Mouse (Mus musculus): ENCODE measurements around the gene Amh. TPM values are rescaled to one million over a fixed set of nuclear protein-coding genes. Genes with fewer than 3 reads are reported as not detected.

The Amh gene
- polyA plus RNA-seq (2015; fragmentation: Nextera tagmentation; extraction: Ambion mirVana), result not detected in 2 replicates

DNA sequence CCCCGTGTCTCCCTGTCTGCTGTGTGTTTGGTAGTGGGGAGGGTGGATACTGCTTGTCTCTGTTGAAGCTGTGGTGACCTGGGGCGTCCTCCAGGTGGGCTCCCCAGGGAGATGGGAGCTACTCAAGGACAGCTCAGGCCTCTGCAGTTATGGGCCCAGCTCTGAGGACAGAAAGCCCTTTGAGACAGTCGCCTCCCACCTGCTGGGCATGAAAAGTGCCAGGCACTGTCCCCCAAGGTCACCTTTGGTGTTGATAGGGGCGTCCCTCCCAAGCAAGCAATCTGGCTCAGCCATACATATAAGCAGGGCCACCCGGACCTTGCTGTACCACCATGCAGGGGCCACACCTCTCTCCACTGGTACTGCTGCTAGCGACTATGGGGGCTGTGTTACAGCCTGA, at the start of gene Amh:
Gene Amh, plus strand, starts transcription at position 328 of the 400 bp plus-strand sequence.
- WGBS, result 64% methylated on average over 6 of the region's 6 CpGs
- peaks cover 54% of the 10 kb centered on the region for H3K36me3 ChIP-seq
- ATAC-seq (ENCODE audit: low FRiP score, low read depth), result no peak

DNA sequence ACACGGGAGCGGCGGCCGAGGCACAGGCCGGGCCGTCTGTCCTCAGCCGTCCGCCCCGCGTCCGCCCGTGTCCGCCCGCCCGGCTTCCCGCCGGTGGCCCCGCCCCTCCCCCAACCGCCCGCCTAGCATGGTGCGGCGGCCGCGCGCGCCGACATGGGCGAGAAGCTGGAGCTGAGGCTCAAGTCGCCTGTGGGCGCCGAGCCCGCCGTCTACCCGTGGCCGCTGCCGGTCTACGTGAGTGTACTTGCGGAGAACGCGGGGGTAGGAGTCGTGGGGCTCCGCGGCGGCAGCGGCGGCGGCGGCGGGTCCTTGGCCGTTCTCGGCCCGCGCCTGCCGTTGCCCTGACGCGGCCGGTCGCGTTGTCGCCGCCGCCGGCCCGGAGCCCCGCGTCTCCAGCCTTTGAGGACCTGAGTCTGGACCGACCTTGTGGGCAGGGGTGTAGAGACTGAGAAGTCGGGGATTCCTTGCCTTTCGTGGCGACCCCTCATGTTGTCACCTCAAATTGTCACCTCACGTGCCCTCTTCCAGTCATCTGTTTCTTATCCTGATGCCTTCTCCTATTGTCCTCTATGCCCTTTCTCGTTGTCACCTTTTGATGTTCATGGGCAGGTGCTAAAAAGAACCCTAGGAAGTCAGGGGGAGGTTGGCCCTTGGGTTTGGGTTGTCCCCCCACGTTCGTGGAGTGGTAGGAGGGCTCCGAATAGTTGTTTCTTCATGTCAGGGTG, 49.6 kb upstream of the Amh start:
- peak overlapping the region; percentile 97 for H3K9ac ChIP-seq
- H3K4me3 ChIP-seq, result peak overlapping the region; percentile 92
- H3K27me3 ChIP-seq, result no peaks in the 10 kb centered on the region
- H3K9me3 ChIP-seq, result no peaks in the 10 kb centered on the region
- H3K4me1 ChIP-seq, result peaks cover 44% of the 10 kb centered on the region
- WGBS, result under 1% methylated on average over 60 of the region's 75 CpGs
- peak overlapping the region; percentile 55; the same call in 1 of the 2 replicates for H3K27ac ChIP-seq
- H3K4me2 ChIP-seq (replicated peaks), result peak overlapping the region; percentile 97
- ATAC-seq (ENCODE audit: low FRiP score, low read depth), result no peak; the same call in 1 of the 2 replicates
- no peaks in the 10 kb centered on the region for H3K36me3 ChIP-seq

More for the DNA sequence above, at the start of gene Amh:
- Histone ChIP-seq H3K4me3 (no peak within 1 kb of the TSS; the same call in 1 of the 2 replicates), H3K4me2 (replicated peaks) (peak within 1 kb of the TSS; percentile 97; the same call in 1 of the 2 replicates), H3K27me3 (peaks cover 36% of the 10 kb centered on the region), H3K9me3 (no peaks in the 10 kb centered on the region), H3K4me1 (peaks cover 37% of the 10 kb centered on the region), H3K27ac (no peak within 1 kb of the TSS), H3K9ac (peak within 1 kb of the TSS; percentile 78; the same call in 1 of the 2 replicates)

DNA sequence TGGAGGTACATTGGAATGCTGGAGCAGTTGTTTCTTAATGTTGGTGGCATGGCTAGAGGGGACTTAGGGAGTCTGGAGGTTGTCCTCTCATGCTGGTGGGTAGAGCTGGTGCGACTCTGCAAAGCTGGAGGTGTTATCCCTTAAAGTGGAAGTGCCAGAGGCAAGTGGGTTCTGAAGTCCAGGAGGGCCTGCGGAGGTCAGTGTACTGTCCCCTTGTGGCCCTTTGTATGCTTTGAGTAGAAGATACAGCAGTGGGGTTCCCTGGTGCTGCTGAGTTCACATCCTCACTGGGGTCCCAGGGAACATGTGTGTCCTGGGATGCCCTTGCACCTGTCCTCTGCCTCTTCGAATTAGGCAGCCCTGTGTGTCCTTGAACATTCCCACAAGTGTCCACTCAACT, 48.9 kb upstream of the Amh start:
- Histone ChIP-seq H3K9ac (peak overlapping the region; percentile 97), H3K4me3 (peak overlapping the region; percentile 92), H3K27ac (no peak overlapping the region), H3K4me2 (replicated peaks) (peak overlapping the region; percentile 97), H3K27me3 (no peaks in the 10 kb centered on the region), H3K9me3 (no peaks in the 10 kb centered on the region), H3K36me3 (no peaks in the 10 kb centered on the region), H3K4me1 (peaks cover 50% of the 10 kb centered on the region)
- no peak for ATAC-seq (ENCODE audit: low FRiP score, low read depth)
- 27% methylated on average over 3 of the region's 3 CpGs for WGBS

DNA sequence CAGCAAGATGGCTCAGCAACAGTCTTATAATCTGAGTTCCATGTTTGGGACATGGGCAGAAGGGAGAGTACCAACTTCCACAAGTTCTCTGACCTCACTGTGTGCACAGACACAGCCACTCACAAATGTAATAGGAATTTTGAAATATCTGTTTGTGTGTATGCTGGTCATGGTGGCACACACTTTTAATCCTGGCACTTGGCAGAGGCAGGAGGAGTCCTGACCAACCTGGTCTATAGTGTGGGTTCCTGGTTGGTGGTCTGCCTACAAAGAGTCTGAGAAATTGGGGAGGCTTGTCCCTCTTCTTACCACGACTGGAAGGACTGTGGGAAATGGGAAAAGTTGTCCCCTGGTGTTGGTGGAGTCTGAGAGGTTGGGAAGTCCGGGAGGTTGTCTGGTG, 48.5 kb upstream of the Amh start:
- Histone ChIP-seq H3K4me2 (replicated peaks) (peak overlapping the region; percentile 97), H3K4me1 (peaks cover 51% of the 10 kb centered on the region), H3K36me3 (no peaks in the 10 kb centered on the region), H3K27ac (no peak overlapping the region), H3K4me3 (peak overlapping the region; percentile 92), H3K9me3 (no peaks in the 10 kb centered on the region), H3K9ac (peak overlapping the region; percentile 97), H3K27me3 (no peaks in the 10 kb centered on the region)
- 65% methylated on average over 2 of the region's 2 CpGs for WGBS
- ATAC-seq (ENCODE audit: low FRiP score, low read depth), result no peak

DNA sequence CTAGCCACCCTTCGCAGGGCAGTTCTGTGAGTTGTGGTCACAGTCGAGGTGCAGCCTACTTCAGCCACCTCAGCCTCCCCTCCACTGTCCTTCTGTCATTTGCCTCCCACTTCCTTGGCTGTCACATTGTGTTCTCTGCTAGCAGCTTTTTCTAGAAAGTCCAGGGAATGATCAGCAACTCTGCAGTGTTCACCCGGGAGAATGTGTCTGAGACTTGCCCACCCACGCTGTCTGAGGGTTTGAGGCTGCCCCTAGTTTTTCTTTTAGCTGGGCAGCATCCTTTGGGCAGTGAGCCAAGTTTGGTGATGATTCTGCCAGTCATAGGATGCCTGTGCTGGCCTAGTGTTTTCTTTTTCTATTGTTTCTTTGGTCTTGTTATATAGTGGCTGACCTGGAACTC, 48.1 kb upstream of the Amh start:
- H3K4me3 ChIP-seq, result peak overlapping the region; percentile 92
- H3K27me3 ChIP-seq, result no peaks in the 10 kb centered on the region
- H3K4me1 ChIP-seq, result peaks cover 51% of the 10 kb centered on the region
- no peaks in the 10 kb centered on the region for H3K36me3 ChIP-seq
- no peak for ATAC-seq (ENCODE audit: low FRiP score, low read depth)
- H3K9ac ChIP-seq, result peak overlapping the region; percentile 97
- H3K27ac ChIP-seq, result no peak overlapping the region
- no peaks in the 10 kb centered on the region for H3K9me3 ChIP-seq
- WGBS, result 75% methylated on average over 4 of the region's 4 CpGs
- peak overlapping the region; percentile 97 for H3K4me2 ChIP-seq (replicated peaks)

DNA sequence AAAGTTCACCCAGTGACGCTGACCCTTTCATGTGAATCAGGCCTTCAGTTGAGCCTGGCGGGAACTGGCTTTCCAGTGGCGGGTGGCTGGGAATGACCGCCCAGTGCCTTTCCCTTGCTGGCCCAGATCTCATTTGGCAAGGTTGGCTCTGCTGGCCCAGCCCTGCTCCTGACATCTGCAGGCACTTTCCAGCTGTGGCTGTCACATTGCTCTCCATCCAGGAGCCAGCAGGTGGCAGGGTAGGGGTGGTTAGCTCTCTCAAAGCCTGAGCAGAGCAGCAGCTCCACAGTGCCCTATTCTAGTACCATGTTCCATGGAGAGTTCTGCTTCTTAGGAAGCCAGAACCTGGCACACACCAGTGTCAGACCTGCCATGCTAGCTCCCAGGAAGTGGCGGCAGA, 47.3 kb upstream of the Amh start:
- Histone ChIP-seq H3K4me2 (replicated peaks) (peak overlapping the region; percentile 97), H3K27me3 (no peaks in the 10 kb centered on the region), H3K9me3 (no peaks in the 10 kb centered on the region), H3K4me1 (peaks cover 43% of the 10 kb centered on the region), H3K27ac (no peak overlapping the region), H3K9ac (no peak overlapping the region), H3K4me3 (peak overlapping the region; percentile 92; the same call in 1 of the 2 replicates), H3K36me3 (peaks cover under 1% of the 10 kb centered on the region; the same call in 1 of the 2 replicates)
- ATAC-seq (ENCODE audit: low FRiP score, low read depth), result peak; percentile 28; the same call in 1 of the 2 replicates
- 21% methylated on average over 5 of the region's 5 CpGs for WGBS

DNA sequence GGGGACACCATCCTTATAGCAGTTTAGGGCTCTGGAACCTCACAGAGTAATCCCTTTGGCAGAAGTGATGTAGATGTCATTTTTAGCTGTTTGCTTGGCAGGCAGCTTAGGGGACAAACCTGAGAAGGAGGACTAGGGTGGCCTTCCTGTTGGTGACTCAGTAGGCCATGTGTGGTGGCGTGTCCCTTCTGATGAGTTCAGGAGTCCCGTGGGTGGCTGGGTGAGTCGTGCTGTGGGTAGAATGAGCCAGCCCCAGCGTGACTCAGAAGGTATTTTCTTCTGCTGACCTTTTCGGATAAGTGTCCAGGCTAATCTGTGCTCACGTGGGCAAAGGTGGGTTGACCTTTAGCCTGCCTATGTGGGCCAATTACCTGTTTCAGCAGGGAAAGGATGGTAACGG, 46.4 kb upstream of the Amh start:
- ATAC-seq (ENCODE audit: low FRiP score, low read depth), result no peak
- Histone ChIP-seq H3K27me3 (no peaks in the 10 kb centered on the region), H3K36me3 (peaks cover 3% of the 10 kb centered on the region; the same call in 1 of the 2 replicates), H3K4me1 (peaks cover 43% of the 10 kb centered on the region), H3K27ac (no peak overlapping the region), H3K9ac (no peak overlapping the region; the same call in 1 of the 2 replicates), H3K4me2 (replicated peaks) (no peak overlapping the region), H3K9me3 (no peaks in the 10 kb centered on the region), H3K4me3 (no peak overlapping the region)
- WGBS, result 88% methylated on average over 7 of the region's 7 CpGs

DNA sequence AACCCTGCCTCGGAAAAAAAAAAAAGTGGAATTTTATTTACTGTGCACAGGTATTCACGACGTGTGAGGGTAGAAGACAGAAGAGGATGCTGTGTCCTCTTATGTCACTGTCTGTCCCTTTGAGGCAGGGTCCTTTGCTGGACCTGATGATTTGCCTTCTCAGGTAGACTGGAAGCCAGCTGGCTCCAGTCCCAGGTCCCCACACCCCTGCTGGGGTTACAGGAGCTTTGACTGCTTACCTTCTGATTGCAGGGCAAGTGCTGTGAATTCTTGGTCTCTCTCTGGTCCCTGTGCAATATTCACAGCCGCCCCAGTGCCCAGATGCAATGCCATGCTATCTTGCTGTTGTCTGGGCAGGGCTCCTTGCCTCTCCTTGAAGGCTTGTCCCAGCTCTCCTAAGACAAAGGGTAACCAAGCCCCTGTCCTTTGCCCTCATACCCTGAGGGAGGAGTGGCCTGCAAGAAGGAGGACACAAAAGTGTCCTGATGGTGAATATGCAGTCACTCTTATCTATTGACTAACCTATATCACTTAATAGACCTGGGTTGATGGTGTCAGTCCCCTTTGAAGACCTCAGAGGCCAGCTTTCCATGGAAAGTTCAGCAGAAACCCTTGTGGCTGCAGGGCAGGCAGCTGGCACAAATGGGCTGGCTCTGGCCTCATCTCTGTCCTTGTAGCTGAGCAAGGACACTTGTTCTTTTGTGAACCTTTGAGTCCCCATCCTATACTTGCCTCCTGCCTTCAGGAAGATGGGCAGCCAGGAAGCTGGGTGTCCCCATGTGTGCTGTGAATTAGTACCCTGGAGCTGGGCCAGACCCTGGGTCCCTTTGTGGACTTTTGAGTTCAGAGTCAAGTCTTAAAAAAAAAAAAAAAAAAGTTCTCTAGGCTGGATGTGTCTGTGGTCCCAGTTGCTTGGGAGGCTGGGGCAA, 44.2 kb upstream of the Amh start:
- Histone ChIP-seq H3K9ac (no peak overlapping the region; the same call in 1 of the 2 replicates), H3K27me3 (no peaks in the 10 kb centered on the region)

DNA sequence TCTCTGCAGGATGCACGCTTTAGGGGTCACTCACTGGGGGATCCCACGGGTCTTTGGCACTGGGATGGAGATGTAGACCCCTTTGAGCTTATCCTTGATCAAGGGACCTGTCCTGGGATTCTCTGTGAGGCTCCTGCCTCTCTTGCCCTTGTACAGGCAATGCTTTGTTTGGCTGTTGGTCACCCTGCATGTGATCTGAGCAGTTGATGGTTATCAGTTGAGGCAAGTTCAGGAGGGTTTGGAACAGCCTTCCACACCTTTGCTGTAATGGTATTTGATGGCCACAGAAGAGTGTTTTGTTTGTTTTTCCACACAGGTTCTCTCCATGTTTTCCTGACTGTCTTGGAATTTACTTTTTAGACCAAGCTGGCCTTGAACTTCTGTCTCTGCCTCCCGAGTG, 43.2 kb upstream of the Amh start:
- H3K27ac ChIP-seq, result no peak overlapping the region
- H3K9me3 ChIP-seq, result no peaks in the 10 kb centered on the region
- H3K9ac ChIP-seq, result no peak overlapping the region
- H3K4me2 ChIP-seq (replicated peaks), result no peak overlapping the region
- no peak overlapping the region for H3K4me3 ChIP-seq
- H3K36me3 ChIP-seq, result peaks cover 30% of the 10 kb centered on the region
- ATAC-seq (ENCODE audit: low FRiP score, low read depth), result no peak
- 79% methylated on average over 3 of the region's 3 CpGs for WGBS
- no peaks in the 10 kb centered on the region for H3K27me3 ChIP-seq
- H3K4me1 ChIP-seq, result peaks cover 31% of the 10 kb centered on the region

More for the DNA sequence above, 44.2 kb upstream of the Amh start:
- no peak overlapping the region for H3K4me2 ChIP-seq (replicated peaks)
- no peak overlapping the region for H3K27ac ChIP-seq
- H3K4me1 ChIP-seq, result peaks cover 41% of the 10 kb centered on the region
- no peaks in the 10 kb centered on the region for H3K9me3 ChIP-seq
- H3K36me3 ChIP-seq, result peaks cover 20% of the 10 kb centered on the region
- no peak for ATAC-seq (ENCODE audit: low FRiP score, low read depth)
- 82% methylated on average over 4 of the region's 4 CpGs for WGBS
- H3K4me3 ChIP-seq, result no peak overlapping the region

DNA sequence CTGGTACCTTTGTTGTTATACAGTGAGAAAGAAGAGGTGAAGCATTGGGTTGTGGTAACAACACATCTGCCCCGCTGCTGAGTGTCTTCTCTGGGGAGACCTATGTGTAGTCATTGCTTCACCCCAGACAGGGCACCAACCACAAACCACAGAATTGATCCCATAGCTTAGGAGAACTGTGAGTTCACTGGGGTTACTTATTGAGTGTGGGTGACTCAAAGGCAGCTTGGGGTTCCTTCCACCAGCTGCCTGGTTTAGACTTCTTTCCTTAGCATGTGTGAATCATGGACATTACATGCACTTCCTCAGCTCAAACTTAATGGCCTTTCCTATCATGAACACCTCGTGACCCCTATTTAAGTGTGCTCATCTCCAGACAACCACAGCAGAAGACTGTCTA, 41.5 kb upstream of the Amh start:
- Histone ChIP-seq H3K27me3 (no peaks in the 10 kb centered on the region), H3K27ac (no peak overlapping the region), H3K4me3 (no peak overlapping the region), H3K36me3 (peaks cover 46% of the 10 kb centered on the region), H3K9me3 (no peaks in the 10 kb centered on the region), H3K4me1 (peaks cover 15% of the 10 kb centered on the region), H3K9ac (no peak overlapping the region), H3K4me2 (replicated peaks) (no peak overlapping the region)
- ATAC-seq (ENCODE audit: low FRiP score, low read depth), result no peak
- 87% methylated on average over 2 of the region's 2 CpGs for WGBS

DNA sequence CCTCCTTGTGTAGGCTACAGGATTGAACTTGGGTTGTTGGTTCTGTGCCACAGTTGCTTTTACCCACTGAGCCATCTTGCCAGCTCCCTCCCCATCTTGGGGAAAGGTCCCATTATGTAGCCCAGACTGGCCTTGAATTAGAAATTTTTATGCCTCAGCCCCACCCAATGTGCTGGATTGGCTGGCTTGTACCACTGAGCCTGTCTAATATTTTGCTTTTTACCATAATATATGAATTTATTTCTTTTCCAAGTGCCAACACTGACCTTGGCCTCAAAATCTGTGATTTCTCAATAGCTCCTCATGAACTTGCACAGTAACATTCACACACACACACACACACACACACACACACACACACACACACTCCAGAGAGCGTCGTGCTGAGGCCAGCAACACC, 39.3 kb upstream of the Amh start:
- no peak overlapping the region for H3K4me2 ChIP-seq (replicated peaks)
- H3K4me1 ChIP-seq, result peaks cover 11% of the 10 kb centered on the region
- H3K27me3 ChIP-seq, result no peaks in the 10 kb centered on the region
- peaks cover 66% of the 10 kb centered on the region for H3K36me3 ChIP-seq
- H3K4me3 ChIP-seq, result no peak overlapping the region
- WGBS, result 70% methylated on average over 2 of the region's 2 CpGs
- H3K9me3 ChIP-seq, result no peaks in the 10 kb centered on the region
- H3K9ac ChIP-seq, result no peak overlapping the region
- no peak for ATAC-seq (ENCODE audit: low FRiP score, low read depth)
- H3K27ac ChIP-seq, result no peak overlapping the region
